ENCODE assay signal across 19 mouse cellular contexts in genomic region chr8:71961796-71962195, GRCm38 (mm10).
"Had no signal": no experiment of that assay in that cellular context is flagged by ENCODE, and none has a peak within 500 bp of the region (broad histone marks: within the 10 kb centered on the region; RNA-seq: fewer than 3 reads in every experiment).

No protein-coding gene starts in this region.

- H3K4me3 ChIP-seq: midbrain, embryonic 10.5 days; midbrain, embryonic 13.5 days; myocyte; neural tube, embryonic 13.5 days; neural tube, embryonic 15.5 days had no signal

- H3K4me1 ChIP-seq: midbrain, embryonic 10.5 days; midbrain, embryonic 13.5 days; neural tube, embryonic 13.5 days; neural tube, embryonic 15.5 days had no signal

- DNase-seq: lung, adult 18-20 months; lung, embryonic 14.5 days; lung, postnatal 10 days; lung, postnatal 4 days; retina, postnatal 1 day; right cerebral cortex, adult 18-20 months; right cerebral cortex, postnatal 25 days; right cerebral cortex, postnatal 4 days; spleen, adult 18-20 months; thymus, adult 18-20 months; thymus, postnatal 14 days; thymus, postnatal 36 days had no signal

- H3K9ac ChIP-seq: liver, embryonic 14.5 days; lung, embryonic 14.5 days; midbrain, embryonic 13.5 days; neural tube, embryonic 13.5 days; neural tube, embryonic 15.5 days had no signal

- H3K9me3 ChIP-seq: neural tube, embryonic 15.5 days had no signal

- ATAC-seq: midbrain, embryonic 13.5 days; midbrain, embryonic 16.5 days had no signal

- H3K4me2 ChIP-seq: lung, embryonic 14.5 days; midbrain, embryonic 13.5 days; neural tube, embryonic 13.5 days; neural tube, embryonic 15.5 days had no signal

- H3K27me3 ChIP-seq: midbrain, embryonic 13.5 days; neural tube, embryonic 13.5 days; neural tube, embryonic 15.5 days had no signal

- H3K27ac ChIP-seq: liver, embryonic 14.5 days; midbrain, embryonic 10.5 days; midbrain, embryonic 13.5 days; neural tube, embryonic 13.5 days; neural tube, embryonic 15.5 days had no signal
